Mouse (Mus musculus) spleen, postnatal 4 days (tissue): ENCODE measurements around the gene Ikzf4.
"Not testable (repeated sequence)": the region's sequence is repeated elsewhere in the genome, so short reads cannot be mapped to it uniquely, and the experiment has no call there.

ENCODE experiments used
- DNase-seq, 2 experiments: peaks; one replicate each; pipeline ENCODE4 v3.0.0; 2022; ENCODE audit warnings: low spot score in 2 of 2

Ikzf4 gene

GRCm38 (mm10) chr10:128640891-128641290, 4.9 kb downstream of the Ikzf4 start:
- no peak for DNase-seq

GRCm38 (mm10) chr10:128639999-128640398, 5.8 kb downstream of the Ikzf4 start:
- DNase-seq: no peak

GRCm38 (mm10) chr10:128637011-128637410, 8.8 kb downstream of the Ikzf4 start:
- DNase-seq: peak in 1 of 2 experiments; percentile 62

- DNase-seq: peak in 1 of 2 experiments; percentile 60
Observed at GRCm38 (mm10) chr10:128636561-128636960, 9.2 kb downstream of the Ikzf4 start.

- DNase-seq: peak in 1 of 2 experiments; percentile 59
Observed at GRCm38 (mm10) chr10:128635697-128636096, 10.1 kb downstream of the Ikzf4 start.

GRCm38 (mm10) chr10:128631571-128631970, 14.2 kb downstream of the Ikzf4 start:
- DNase-seq: no peak

DNA sequence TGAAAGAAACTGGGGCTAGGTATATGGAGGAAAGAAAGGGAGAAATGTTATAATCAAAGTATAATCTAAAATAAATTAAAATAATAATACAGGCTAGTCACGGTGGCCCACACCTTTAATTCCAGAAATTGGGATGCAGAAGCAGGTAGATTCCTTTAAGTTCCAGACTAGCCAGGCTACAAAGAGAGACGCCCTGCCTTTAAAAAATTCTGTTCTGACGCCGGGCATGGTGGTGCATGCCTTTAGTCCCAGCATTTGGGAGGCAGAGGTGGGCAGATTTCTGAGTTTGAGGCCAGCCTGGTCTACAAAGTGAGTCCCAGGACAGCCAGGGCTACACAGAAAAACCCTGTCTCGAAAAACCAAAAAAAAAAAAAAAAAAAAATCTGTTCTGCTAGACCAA, 15.5 kb downstream of the Ikzf4 start:
- DNase-seq: peak in 1 of 2 experiments; percentile 55

DNA sequence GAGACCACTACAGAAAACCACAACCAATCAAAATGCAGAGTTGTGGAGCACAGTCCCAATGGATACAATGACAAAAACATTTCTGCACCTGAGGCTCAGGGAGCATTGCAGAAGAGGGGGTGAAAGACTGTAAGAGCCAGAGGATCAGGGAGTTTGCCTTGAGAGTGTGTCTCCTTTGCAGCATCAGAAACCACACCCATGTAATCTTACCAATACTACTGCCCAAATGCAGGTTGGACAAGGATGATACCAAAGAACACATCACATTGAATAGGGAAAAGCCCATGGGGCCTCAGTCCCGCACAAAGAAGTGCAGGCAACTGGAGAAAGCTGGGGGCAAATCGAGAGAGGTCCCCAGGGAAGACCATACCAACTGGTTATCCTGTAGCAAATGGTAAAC, 16.0 kb downstream of the Ikzf4 start:
- DNase-seq: peak in 1 of 2 experiments; percentile 63

GRCm38 (mm10) chr10:128627398-128628317, 18.1 kb downstream of the Ikzf4 start:
- peak in 1 of 2 experiments; percentile 47 for DNase-seq

GRCm38 (mm10) chr10:128626311-128627310, 19.2 kb downstream of the Ikzf4 start, which contains the start of gene Rps26:
Gene Rps26 (minus strand): TSS chr10:128626747.
- peak; percentile 85 to 93 for DNase-seq

GRCm38 (mm10) chr10:128625287-128625894, 20.4 kb downstream of the Ikzf4 start:
- no peak for DNase-seq

DNA sequence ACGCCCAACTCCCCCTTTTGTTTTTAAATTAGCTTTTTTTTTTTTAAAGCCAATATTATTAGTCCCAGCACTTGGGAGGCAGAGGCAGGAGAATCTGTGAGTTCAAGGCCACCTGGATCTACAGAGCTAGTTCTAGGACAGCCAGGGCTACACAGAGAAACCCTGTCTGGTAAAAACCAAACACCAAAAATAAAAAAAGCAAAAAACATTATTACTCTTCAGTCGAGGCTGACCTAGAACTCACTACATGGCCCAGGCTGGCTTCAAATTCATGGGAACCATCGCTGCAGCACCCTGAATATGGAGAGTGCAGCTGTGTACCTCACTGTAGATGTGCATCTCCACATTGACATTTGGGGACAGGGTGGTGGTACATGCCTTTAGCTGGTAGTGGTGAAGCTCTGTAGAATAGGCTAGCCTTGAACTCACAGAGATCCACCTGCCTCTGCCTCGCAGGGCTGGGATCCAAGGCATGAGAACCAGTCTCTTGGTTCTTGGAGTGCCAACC, 22.6 kb downstream of the Ikzf4 start:
- not testable (repeated sequence) for DNase-seq

GRCm38 (mm10) chr10:128622702-128623101, 23.1 kb downstream of the Ikzf4 start:
- DNase-seq: no peak

GRCm38 (mm10) chr10:128621986-128622520, 23.7 kb downstream of the Ikzf4 start:
- DNase-seq: no peak

DNA sequence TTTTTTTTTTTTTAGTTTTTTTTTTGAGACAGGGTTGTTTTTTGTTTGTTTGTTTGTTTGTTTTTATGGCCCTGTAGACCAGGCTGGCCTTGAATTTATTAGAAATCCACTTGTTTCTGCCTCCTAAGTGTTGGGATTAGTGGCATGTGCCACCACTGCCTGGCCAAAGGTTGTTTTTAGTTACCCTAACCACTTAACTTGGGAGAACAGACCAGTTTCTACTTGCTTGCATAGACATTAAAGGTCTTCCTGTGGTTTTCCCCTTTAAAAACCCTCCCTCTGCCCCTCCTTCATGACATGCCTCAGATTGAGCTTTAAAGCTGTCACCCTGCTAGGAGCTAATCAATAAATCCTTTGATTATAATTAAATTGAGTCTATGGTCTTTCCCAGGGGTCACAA, 25.6 kb downstream of the Ikzf4 start:
- no peak for DNase-seq

- DNase-seq: not testable (repeated sequence)
Observed at GRCm38 (mm10) chr10:128619148-128619547, 26.6 kb downstream of the Ikzf4 start.

- DNase-seq: no peak
Observed at GRCm38 (mm10) chr10:128618570-128618969, 27.2 kb downstream of the Ikzf4 start.

- DNase-seq: not testable (repeated sequence)
Observed at GRCm38 (mm10) chr10:128615798-128616448, 29.9 kb downstream of the Ikzf4 start.

- DNase-seq: no peak
Observed at GRCm38 (mm10) chr10:128614934-128615333, 30.9 kb downstream of the Ikzf4 start.

DNA sequence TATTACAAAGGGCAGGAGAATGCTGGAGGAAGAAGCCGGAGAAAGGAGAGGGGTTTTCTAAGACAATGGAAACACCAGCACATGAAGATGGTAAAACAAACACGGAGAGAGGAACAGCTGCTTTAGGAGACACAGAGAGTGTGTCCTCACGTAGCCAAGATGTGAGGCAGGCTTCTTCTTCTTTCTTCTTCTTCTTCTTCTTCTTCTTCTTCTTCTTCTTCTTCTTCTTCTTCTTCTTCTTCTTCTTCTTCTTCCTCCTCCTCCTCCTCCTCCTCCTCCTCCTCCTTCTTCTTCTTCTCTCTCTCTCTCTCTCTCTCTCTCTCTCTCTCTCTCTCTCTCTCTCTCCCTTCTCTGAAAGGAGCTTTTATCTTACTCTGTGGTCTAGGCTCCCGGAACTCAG, 32.0 kb downstream of the Ikzf4 start:
- DNase-seq: not testable (repeated sequence)

DNA sequence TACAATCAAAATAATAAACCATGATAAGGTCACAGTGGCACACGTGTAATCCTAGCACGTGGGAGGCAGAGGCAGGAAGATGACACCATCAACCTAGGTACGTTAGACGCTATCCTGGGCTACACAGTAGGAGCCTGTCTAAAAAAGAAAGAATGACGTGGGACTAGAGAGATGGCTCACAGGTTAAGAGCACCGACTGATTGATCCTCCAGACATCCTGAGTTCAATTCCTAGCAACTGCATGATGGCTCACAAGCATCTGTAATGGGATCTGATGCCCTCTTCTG, 32.7 kb downstream of the Ikzf4 start:
- DNase-seq: no peak
